Mouse (Mus musculus): ENCODE results near the gene Trp53inp2. TPM values are rescaled to one million over a fixed set of nuclear protein-coding genes. Genes with fewer than 3 reads are reported as not detected.

The Trp53inp2 gene
- polyA plus RNA-seq (2012; rRNA removed) = 85.4 and 89.8 TPM in 2 replicates

GRCm38 (mm10) chr2:155380261-155381059, at the start of gene Trp53inp2:
TSS of gene Trp53inp2 (plus strand) at chr2:155381059.
- DNase-seq = no peak
- peak within 1 kb of the TSS; percentile 81 for H3K4me3 ChIP-seq (ENCODE audit: control insufficient read depth, insufficient read depth, low read length)
- no peaks in the 10 kb centered on the region for H3K27me3 ChIP-seq (ENCODE audit: control insufficient read depth, insufficient read depth, low read length)
- no peak for TF ChIP-seq POLR2A (IDR thresholded peaks at IDR 0.05; ENCODE audit: control insufficient read depth, extremely low read depth, insufficient read depth, low read length, poor library complexity)
- TF ChIP-seq CTCF (IDR thresholded peaks at IDR 0.05; ENCODE audit: borderline replicate concordance, control insufficient read depth, extremely low read depth, insufficient read depth, low read length, poor library complexity) = no peak
- H3K36me3 ChIP-seq (ENCODE audit: control insufficient read depth, insufficient read depth, low read length) = no peaks in the 10 kb centered on the region
- H3K27ac ChIP-seq (ENCODE audit: control insufficient read depth, insufficient read depth, low read length) = peak within 1 kb of the TSS; percentile 69
- H3K4me1 ChIP-seq (replicated peaks; ENCODE audit: control insufficient read depth, insufficient read depth, low read length) = peaks cover 7% of the 10 kb centered on the region
- WGBS = 68% methylated on average over 8 of the region's 8 CpGs

- H3K36me3 ChIP-seq (ENCODE audit: control insufficient read depth, insufficient read depth, low read length) = peaks cover 38% of the 10 kb centered on the region
- 97% methylated on average over 4 of the region's 4 CpGs for WGBS
- no peak for DNase-seq
- H3K4me3 ChIP-seq (ENCODE audit: control insufficient read depth, insufficient read depth, low read length) = no peak overlapping the region
- H3K27ac ChIP-seq (ENCODE audit: control insufficient read depth, insufficient read depth, low read length) = no peak overlapping the region
- H3K27me3 ChIP-seq (ENCODE audit: control insufficient read depth, insufficient read depth, low read length) = no peaks in the 10 kb centered on the region
- H3K4me1 ChIP-seq (replicated peaks; ENCODE audit: control insufficient read depth, insufficient read depth, low read length) = no peaks in the 10 kb centered on the region
- TF ChIP-seq CTCF (IDR thresholded peaks at IDR 0.05; ENCODE audit: borderline replicate concordance, control insufficient read depth, extremely low read depth, insufficient read depth, low read length, poor library complexity) (no peak), POLR2A (IDR thresholded peaks at IDR 0.05; ENCODE audit: control insufficient read depth, extremely low read depth, insufficient read depth, low read length, poor library complexity) (no peak)
Observed at GRCm38 (mm10) chr2:155331351-155331750, 49.5 kb upstream of the Trp53inp2 start.

GRCm38 (mm10) chr2:155333421-155333820, 47.4 kb upstream of the Trp53inp2 start:
- no peak overlapping the region for H3K4me3 ChIP-seq (ENCODE audit: control insufficient read depth, insufficient read depth, low read length)
- H3K36me3 ChIP-seq (ENCODE audit: control insufficient read depth, insufficient read depth, low read length) = peaks cover 22% of the 10 kb centered on the region
- 96% methylated on average over 1 of the region's 1 CpGs for WGBS
- TF ChIP-seq CTCF (IDR thresholded peaks at IDR 0.05; ENCODE audit: borderline replicate concordance, control insufficient read depth, extremely low read depth, insufficient read depth, low read length, poor library complexity) = no peak
- no peak for TF ChIP-seq POLR2A (IDR thresholded peaks at IDR 0.05; ENCODE audit: control insufficient read depth, extremely low read depth, insufficient read depth, low read length, poor library complexity)
- no peaks in the 10 kb centered on the region for H3K27me3 ChIP-seq (ENCODE audit: control insufficient read depth, insufficient read depth, low read length)
- H3K27ac ChIP-seq (ENCODE audit: control insufficient read depth, insufficient read depth, low read length) = no peak overlapping the region
- DNase-seq = no peak
- H3K4me1 ChIP-seq (replicated peaks; ENCODE audit: control insufficient read depth, insufficient read depth, low read length) = no peaks in the 10 kb centered on the region

GRCm38 (mm10) chr2:155335231-155335630, 45.6 kb upstream of the Trp53inp2 start:
- Histone ChIP-seq H3K27ac (ENCODE audit: control insufficient read depth, insufficient read depth, low read length) (no peak overlapping the region), H3K36me3 (ENCODE audit: control insufficient read depth, insufficient read depth, low read length) (peaks cover 17% of the 10 kb centered on the region), H3K4me3 (ENCODE audit: control insufficient read depth, insufficient read depth, low read length) (no peak overlapping the region), H3K4me1 (replicated peaks; ENCODE audit: control insufficient read depth, insufficient read depth, low read length) (no peaks in the 10 kb centered on the region), H3K27me3 (ENCODE audit: control insufficient read depth, insufficient read depth, low read length) (no peaks in the 10 kb centered on the region)
- DNase-seq = no peak
- TF ChIP-seq CTCF (IDR thresholded peaks at IDR 0.05; ENCODE audit: borderline replicate concordance, control insufficient read depth, extremely low read depth, insufficient read depth, low read length, poor library complexity) = no peak
- WGBS = 100% methylated on average over 1 of the region's 1 CpGs

DNA sequence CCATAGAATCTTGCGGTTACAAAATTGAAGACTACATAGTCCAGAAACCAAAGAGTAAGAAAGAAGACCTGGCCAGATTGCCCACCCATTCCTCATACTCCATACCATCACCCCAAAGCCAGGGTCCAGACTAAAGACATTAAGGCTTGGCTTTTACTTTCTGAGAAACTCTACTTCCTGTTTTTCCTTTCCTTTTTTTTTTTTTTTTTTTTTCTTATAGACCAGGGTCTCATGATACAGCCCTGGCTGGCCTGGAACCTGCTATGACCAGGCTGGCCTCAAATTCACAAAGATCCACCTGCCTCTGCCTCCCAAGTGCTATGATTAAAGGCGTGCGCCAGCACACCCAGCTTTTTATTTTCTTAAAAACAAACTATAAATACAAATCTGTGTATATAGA, 44.6 kb upstream of the Trp53inp2 start:
- no peak for TF ChIP-seq POLR2A (IDR thresholded peaks at IDR 0.05; ENCODE audit: control insufficient read depth, extremely low read depth, insufficient read depth, low read length, poor library complexity)
- no peak for TF ChIP-seq CTCF (IDR thresholded peaks at IDR 0.05; ENCODE audit: borderline replicate concordance, control insufficient read depth, extremely low read depth, insufficient read depth, low read length, poor library complexity)
- DNase-seq = no peak
- no peak overlapping the region for H3K4me3 ChIP-seq (ENCODE audit: control insufficient read depth, insufficient read depth, low read length)
- WGBS = 100% methylated on average over 3 of the region's 3 CpGs
- peaks cover 11% of the 10 kb centered on the region for H3K36me3 ChIP-seq (ENCODE audit: control insufficient read depth, insufficient read depth, low read length)
- H3K27ac ChIP-seq (ENCODE audit: control insufficient read depth, insufficient read depth, low read length) = no peak overlapping the region
- no peaks in the 10 kb centered on the region for H3K4me1 ChIP-seq (replicated peaks; ENCODE audit: control insufficient read depth, insufficient read depth, low read length)
- H3K27me3 ChIP-seq (ENCODE audit: control insufficient read depth, insufficient read depth, low read length) = no peaks in the 10 kb centered on the region

DNA sequence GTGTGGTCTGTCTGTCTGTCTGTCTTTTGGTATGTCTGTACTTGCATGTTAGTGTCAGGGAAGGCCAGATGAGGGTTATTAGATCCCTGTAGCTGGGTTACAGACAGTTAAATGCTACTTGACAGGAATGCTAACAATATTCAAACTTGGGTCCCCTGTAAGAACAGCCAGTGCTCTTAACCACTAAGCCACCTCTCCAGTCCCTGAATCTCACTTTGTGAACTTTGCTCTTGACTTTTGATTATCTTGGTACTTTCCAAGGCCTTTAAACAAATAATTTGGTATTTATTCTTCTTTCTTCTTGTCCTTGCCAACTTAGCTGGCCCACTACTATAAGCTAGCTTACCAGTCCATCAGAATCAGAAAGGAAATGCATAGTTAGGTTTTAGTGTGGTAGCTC, 40.7 kb upstream of the Trp53inp2 start:
- TF ChIP-seq POLR2A (IDR thresholded peaks at IDR 0.05; ENCODE audit: control insufficient read depth, extremely low read depth, insufficient read depth, low read length, poor library complexity) (no peak), CTCF (IDR thresholded peaks at IDR 0.05; ENCODE audit: borderline replicate concordance, control insufficient read depth, extremely low read depth, insufficient read depth, low read length, poor library complexity) (no peak)
- no peaks in the 10 kb centered on the region for H3K27me3 ChIP-seq (ENCODE audit: control insufficient read depth, insufficient read depth, low read length)
- H3K27ac ChIP-seq (ENCODE audit: control insufficient read depth, insufficient read depth, low read length) = no peak overlapping the region
- no peak for DNase-seq
- no peak overlapping the region for H3K4me3 ChIP-seq (ENCODE audit: control insufficient read depth, insufficient read depth, low read length)
- H3K4me1 ChIP-seq (replicated peaks; ENCODE audit: control insufficient read depth, insufficient read depth, low read length) = no peaks in the 10 kb centered on the region
- H3K36me3 ChIP-seq (ENCODE audit: control insufficient read depth, insufficient read depth, low read length) = peaks cover 9% of the 10 kb centered on the region

All from thymus, adult 2 months (tissue).